Mouse (Mus musculus): ENCODE measurements around the gene Kcnd1.

DNA sequence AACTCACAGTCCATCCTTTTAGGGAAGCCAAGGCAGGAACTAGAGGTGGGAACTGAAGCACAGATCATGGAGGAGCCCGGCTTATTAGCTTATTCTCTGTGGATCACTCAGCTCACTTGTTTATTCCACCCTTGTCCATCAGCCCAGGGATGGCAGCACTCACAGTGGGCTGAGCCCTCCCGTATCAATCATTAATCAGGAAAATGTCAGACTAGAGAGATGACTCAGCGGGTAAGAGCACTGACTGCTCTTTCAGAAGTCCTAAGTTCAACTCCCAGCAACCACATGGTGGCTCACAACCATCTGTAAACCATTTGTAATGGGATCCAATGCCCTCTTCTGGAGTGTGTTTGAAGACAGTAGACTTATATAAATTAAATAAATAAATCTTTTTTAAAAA is 24.8 kb upstream of the Kcnd1 start:
- TF ChIP-seq POLR2A (IDR thresholded peaks at IDR 0.05; ENCODE audit: insufficient read depth, low read depth, low read length) (no peak), CTCF (IDR thresholded peaks at IDR 0.05) (no peak), EP300 (IDR thresholded peaks at IDR 0.05; ENCODE audit: insufficient read depth, low read depth, low read length) (no peak)

Measured in heart, adult 2 months (tissue).